Mouse (Mus musculus) embryonic facial prominence, embryonic 12.5 days (tissue): ENCODE measurements at regions not wholly inside any gene's neighbourhood (a gene's known extent, or its start where the extent isn't known, plus 50 kb on each side); places are given as distances from the start of the nearest gene placed in this dataset. TPM values are rescaled to one million over a fixed set of nuclear protein-coding genes. Genes with fewer than 3 reads are reported as not detected.
A peak's percentile ranks its signal among the peaks of the same experiment; 100 is the strongest.

Experiments
- ATAC-seq: fragments of 200-750 bp; cut with Nextera tagmentation; 2 replicates; pipeline ENCODE4 v1.8.0; 2017; ENCODE audit not compliant: insufficient number of reproducible peaks, insufficient read depth, low FRiP score, low TSS enrichment
- H3K27ac ChIP-seq: fragments of 300-500 bp; sonication (generic); 2 replicates; pipeline ENCODE4 v1.5.1; 2016; ENCODE audit warnings: mild to moderate bottlenecking
- H3K27me3 ChIP-seq: fragments of 300-500 bp; sonication (generic); 2 replicates; pipeline ENCODE4 v1.6.1; 2016; ENCODE audit warnings: mild to moderate bottlenecking, moderate library complexity
- H3K36me3 ChIP-seq: fragments of 300-500 bp; sonication (generic); 2 replicates; pipeline ENCODE4 v1.6.1; 2016; ENCODE audit warnings: mild to moderate bottlenecking
- H3K4me1 ChIP-seq: fragments of 300-500 bp; sonication (generic); 2 replicates; pipeline ENCODE4 v1.6.1; 2016
- H3K4me2 ChIP-seq: fragments of 300-500 bp; sonication (generic); replicated peaks from 2 replicates; pipeline ENCODE4 v1.6.1; 2016; ENCODE audit warnings: mild to moderate bottlenecking, moderate library complexity
- H3K4me3 ChIP-seq: fragments of 300-500 bp; sonication (generic); 2 replicates; pipeline ENCODE4 v1.5.1; 2016; ENCODE audit warnings: mild to moderate bottlenecking
- H3K9ac ChIP-seq: fragments of 300-500 bp; sonication (generic); 2 replicates; pipeline ENCODE4 v1.6.1; 2016; ENCODE audit warnings: mild to moderate bottlenecking, moderate library complexity
- H3K9me3 ChIP-seq: fragments of 300-500 bp; sonication (generic); 2 replicates; pipeline ENCODE4 v1.6.1; 2016; ENCODE audit warnings: mild to moderate bottlenecking, moderate library complexity
- WGBS: fragments of 180-500 bp; shearing (Covaris S2); methylation state at CpG from one replicate; pipeline ENCODE4 v1.1.7; 2016; 5-methylcytosine and 5-hydroxymethylcytosine counted together
- microRNA-seq: library from miRNA; unstranded; fragments of <30 nt; microRNA quantifications from one replicate; pipeline ENCODE4, GENCODE M21; 2017

- Histone ChIP-seq H3K27ac (peak overlapping the region; percentile 77), H3K4me3 (no peak overlapping the region), H3K36me3 (no peaks in the 10 kb centered on the region), H3K27me3 (no peaks in the 10 kb centered on the region), H3K9me3 (no peaks in the 10 kb centered on the region), H3K9ac (no peak overlapping the region), H3K4me1 (peaks cover 21% of the 10 kb centered on the region), H3K4me2 (no peak overlapping the region)
- 23% methylated on average over 6 of the region's 6 CpGs for WGBS
- no peak for ATAC-seq
Measured at GRCm38 (mm10) chr6:94761341-94761740, 61.4 kb upstream of the Lrig1 start.

GRCm38 (mm10) chr6:94760629-94761111, 60.7 kb upstream of the Lrig1 start:
- no peak overlapping the region for H3K4me2 ChIP-seq
- H3K4me3 ChIP-seq = no peak overlapping the region
- H3K9ac ChIP-seq = no peak overlapping the region
- peaks cover 21% of the 10 kb centered on the region for H3K4me1 ChIP-seq
- 68% methylated on average over 17 of the region's 17 CpGs for WGBS
- no peaks in the 10 kb centered on the region for H3K36me3 ChIP-seq
- H3K27ac ChIP-seq = peak overlapping the region; percentile 77
- no peaks in the 10 kb centered on the region for H3K27me3 ChIP-seq
- H3K9me3 ChIP-seq = no peaks in the 10 kb centered on the region
- 0 out of 2 replicates have a peak, but pooled peaks have one; percentile 31 for ATAC-seq

GRCm38 (mm10) chr6:94759649-94760048, 59.7 kb upstream of the Lrig1 start:
- Histone ChIP-seq H3K4me3 (no peak overlapping the region), H3K4me2 (no peak overlapping the region), H3K4me1 (peaks cover 27% of the 10 kb centered on the region), H3K27me3 (no peaks in the 10 kb centered on the region), H3K9ac (no peak overlapping the region), H3K27ac (no peak overlapping the region), H3K9me3 (no peaks in the 10 kb centered on the region), H3K36me3 (no peaks in the 10 kb centered on the region)
- 92% methylated on average over 1 of the region's 1 CpGs for WGBS
- ATAC-seq = no peak

GRCm38 (mm10) chr6:94756006-94756405, 56.0 kb upstream of the Lrig1 start:
- Histone ChIP-seq H3K36me3 (no peaks in the 10 kb centered on the region), H3K4me1 (peaks cover 14% of the 10 kb centered on the region), H3K9ac (no peak overlapping the region), H3K4me2 (no peak overlapping the region), H3K27me3 (no peaks in the 10 kb centered on the region), H3K27ac (0 out of 2 replicates have a peak overlapping the region, but pooled peaks have one; percentile 6), H3K9me3 (no peaks in the 10 kb centered on the region), H3K4me3 (no peak overlapping the region)
- WGBS = 45% methylated on average over 4 of the region's 4 CpGs
- no peak for ATAC-seq

- no peaks in the 10 kb centered on the region for H3K36me3 ChIP-seq
- H3K4me3 ChIP-seq = no peak overlapping the region
- no peak overlapping the region for H3K9ac ChIP-seq
- H3K4me2 ChIP-seq = no peak overlapping the region
- ATAC-seq = no peak
- H3K9me3 ChIP-seq = no peaks in the 10 kb centered on the region
- H3K4me1 ChIP-seq = peaks cover 8% of the 10 kb centered on the region
- 57% methylated on average over 13 of the region's 13 CpGs for WGBS
- no peaks in the 10 kb centered on the region for H3K27me3 ChIP-seq
- no peak overlapping the region for H3K27ac ChIP-seq
Measured at GRCm38 (mm10) chr6:94755297-94755831, 55.4 kb upstream of the Lrig1 start.

GRCm38 (mm10) chr6:94754522-94754921, 54.6 kb upstream of the Lrig1 start:
- H3K4me1 ChIP-seq = 0 out of 2 replicates have a peak, but pooled peaks cover 6% of the 10 kb centered on the region
- ATAC-seq = no peak
- no peaks in the 10 kb centered on the region for H3K9me3 ChIP-seq
- no peak overlapping the region for H3K9ac ChIP-seq
- no peak overlapping the region for H3K4me2 ChIP-seq
- H3K36me3 ChIP-seq = no peaks in the 10 kb centered on the region
- no peak overlapping the region for H3K4me3 ChIP-seq
- no peaks in the 10 kb centered on the region for H3K27me3 ChIP-seq
- no peak overlapping the region for H3K27ac ChIP-seq
- 89% methylated on average over 3 of the region's 3 CpGs for WGBS

- ATAC-seq = no peak
- 27% methylated on average over 8 of the region's 8 CpGs for WGBS
- no peak overlapping the region for H3K4me2 ChIP-seq
Measured at GRCm38 (mm10) chr6:94751101-94751440, 51.1 kb upstream of the Lrig1 start.

GRCm38 (mm10) chr6:94750228-94751100, 50.5 kb upstream of the Lrig1 start:
- H3K9me3 ChIP-seq = no peaks in the 10 kb centered on the region
- 0 out of 2 replicates have a peak, but pooled peaks cover 4% of the 10 kb centered on the region for H3K4me1 ChIP-seq
- no peak overlapping the region for H3K4me3 ChIP-seq
- no peak overlapping the region for H3K27ac ChIP-seq
- no peaks in the 10 kb centered on the region for H3K27me3 ChIP-seq
- 19% methylated on average over 13 of the region's 13 CpGs for WGBS
- ATAC-seq = no peak
- H3K4me2 ChIP-seq = no peak overlapping the region
- H3K36me3 ChIP-seq = no peaks in the 10 kb centered on the region
- H3K9ac ChIP-seq = no peak overlapping the region

More at GRCm38 (mm10) chr6:94751101-94751440, 51.1 kb upstream of the Lrig1 start:
- no peaks in the 10 kb centered on the region for H3K9me3 ChIP-seq
- no peak overlapping the region for H3K9ac ChIP-seq
- no peak overlapping the region for H3K27ac ChIP-seq
- H3K36me3 ChIP-seq = no peaks in the 10 kb centered on the region
- no peak overlapping the region for H3K4me3 ChIP-seq
- no peaks in the 10 kb centered on the region for H3K27me3 ChIP-seq
- H3K4me1 ChIP-seq = 0 out of 2 replicates have a peak, but pooled peaks cover 6% of the 10 kb centered on the region

Small RNA genes lying in the stretch of these regions (microRNA-seq; reads per million reads assigned to microRNA genes)
- not detected for gene Gm23364
